Mouse (Mus musculus) myocyte (in vitro differentiated cells): ENCODE data around the gene Ano1. TPM values are rescaled to one million over a fixed set of nuclear protein-coding genes. Genes with fewer than 3 reads are reported as not detected.
A peak's percentile ranks its signal among the peaks of the same experiment; 100 is the strongest.

ENCODE experiments used
- H3K27me3 ChIP-seq: one replicate; pipeline ENCODE4 v1.6.1; 2011; ENCODE audit not compliant: control insufficient read depth, insufficient read depth, insufficient read length
- H3K36me3 ChIP-seq: one replicate; pipeline ENCODE4 v1.6.1; 2011; ENCODE audit not compliant: control insufficient read depth, insufficient read depth
- H3K4me2 ChIP-seq: one replicate; pipeline ENCODE4 v1.6.1; 2011; ENCODE audit warnings: low read depth, control low read depth
- H3K4me3 ChIP-seq: one replicate; pipeline ENCODE4 v1.5.1; 2011; ENCODE audit warnings: mild to moderate bottlenecking, control low read depth, moderate library complexity
- H3K79me2 ChIP-seq: one replicate; pipeline ENCODE4 v1.6.1; 2011; ENCODE audit not compliant: control insufficient read depth, insufficient read depth
- H3ac ChIP-seq: one replicate; pipeline ENCODE4 v1.6.1; 2011; ENCODE audit not compliant: control insufficient read depth, insufficient read length
- CEBPB ChIP-seq: IDR thresholded peaks from 2 replicates; pipeline ENCODE4 v1.6.1; 2011; ENCODE audit warnings: mild to moderate bottlenecking, moderate library complexity; ENCODE audit not compliant: poor library complexity, insufficient read depth, severe bottlenecking
- E2F4 ChIP-seq: IDR thresholded peaks from one replicate; pipeline ENCODE4 v1.6.1; 2011; ENCODE audit warnings: mild to moderate bottlenecking, control low read depth, moderate library complexity; ENCODE audit not compliant: insufficient read depth
- MAX ChIP-seq: IDR thresholded peaks from one replicate; pipeline ENCODE4 v1.6.1; 2011; ENCODE audit warnings: low read depth, mild to moderate bottlenecking, control low read depth
- MYOD1 ChIP-seq, 3 experiments: IDR thresholded peaks; one replicate each; pipeline ENCODE4 v1.6.1; 2011; ENCODE audit warnings: control low read depth in 2 of 3, low read depth in 2 of 3, mild to moderate bottlenecking in 2 of 3, moderate library complexity in 1 of 3; ENCODE audit not compliant: insufficient read length in 2 of 3, control insufficient read depth in 1 of 3
- MYOG ChIP-seq, 3 experiments: IDR thresholded peaks; one replicate each; pipeline ENCODE4 v1.6.1; 2011; ENCODE audit warnings: control low read depth in 2 of 3, low read depth in 2 of 3, mild to moderate bottlenecking in 2 of 3; ENCODE audit not compliant: insufficient read length in 2 of 3, control insufficient read depth in 1 of 3, insufficient read depth in 1 of 3
- POLR2A ChIP-seq: IDR thresholded peaks from one replicate; pipeline ENCODE4 v1.6.1; 2011; ENCODE audit warnings: low read depth, mild to moderate bottlenecking, control low read depth, moderate library complexity; ENCODE audit not compliant: insufficient read length
- POLR2AphosphoS2 ChIP-seq: IDR thresholded peaks from one replicate; pipeline ENCODE4 v1.6.1; 2011; ENCODE audit warnings: low read depth, control low read depth; ENCODE audit not compliant: insufficient read length
- REST ChIP-seq: IDR thresholded peaks from one replicate; pipeline ENCODE4 v1.6.1; 2011; ENCODE audit warnings: mild to moderate bottlenecking, control low read depth, moderate library complexity; ENCODE audit not compliant: insufficient read depth, insufficient read length
- SRF ChIP-seq: IDR thresholded peaks from one replicate; pipeline ENCODE4 v1.6.1; 2011; ENCODE audit warnings: low read depth; ENCODE audit not compliant: control insufficient read depth, insufficient read length
- TCF12 ChIP-seq: IDR thresholded peaks from one replicate; pipeline ENCODE4 v1.6.1; 2011; ENCODE audit warnings: mild to moderate bottlenecking, control low read depth; ENCODE audit not compliant: poor library complexity, insufficient read depth, severe bottlenecking
- TCF3 ChIP-seq: IDR thresholded peaks from one replicate; pipeline ENCODE4 v1.6.1; 2011; ENCODE audit warnings: low read depth, control low read depth; ENCODE audit not compliant: insufficient read length
- USF1 ChIP-seq: IDR thresholded peaks from one replicate; pipeline ENCODE4 v1.6.1; 2011; ENCODE audit warnings: low read depth, mild to moderate bottlenecking, control low read depth, moderate library complexity
- polyA plus RNA-seq: library from polyadenylated mRNA; unstranded; fragments of >200 nt; fragmentation: generic; extraction: Trizol; gene quantifications from one replicate; pipeline ENCODE4 v1.2.1, GENCODE M21; 2012; ENCODE audit warnings: missing spikeins

The Ano1 gene
- polyA plus RNA-seq, 1 experiment: 2.2 TPM

- Histone ChIP-seq H3K79me2 (no peaks in the 10 kb centered on the region), H3K4me3 (no peak overlapping the region), H3K27me3 (no peaks in the 10 kb centered on the region), H3K36me3 (no peaks in the 10 kb centered on the region), H3K4me2 (no peak overlapping the region), H3ac (no peak overlapping the region)
- TF ChIP-seq POLR2A: no peak
- no peak for TF ChIP-seq MYOD1 (IDR thresholded peaks at IDR 0.05; ENCODE audit: control insufficient read depth in 1 of 3, insufficient read length in 2 of 3, low read depth in 2 of 3)
- no peak for TF ChIP-seq TCF12
- TF ChIP-seq E2F4: no peak
- no peak for TF ChIP-seq REST
- TF ChIP-seq MAX: no peak
- TF ChIP-seq POLR2AphosphoS2: no peak
- no peak for TF ChIP-seq USF1
- TF ChIP-seq MYOG (IDR thresholded peaks at IDR 0.05; ENCODE audit: control insufficient read depth in 1 of 3, insufficient read depth in 1 of 3, insufficient read length in 2 of 3, low read depth in 2 of 3): no peak
- TF ChIP-seq CEBPB: no peak
- no peak for TF ChIP-seq SRF
- TF ChIP-seq TCF3: no peak
Measured at GRCm38 (mm10) chr7:144589508-144589907, 162.3 kb downstream of the Ano1 start.

GRCm38 (mm10) chr7:144587291-144587690, 164.5 kb downstream of the Ano1 start:
- TF ChIP-seq POLR2AphosphoS2: no peak
- TF ChIP-seq USF1: no peak
- no peak for TF ChIP-seq E2F4
- TF ChIP-seq TCF3: no peak
- no peak for TF ChIP-seq POLR2A
- TF ChIP-seq MYOG (IDR thresholded peaks at IDR 0.05; ENCODE audit: control insufficient read depth in 1 of 3, insufficient read depth in 1 of 3, insufficient read length in 2 of 3, low read depth in 2 of 3): no peak
- TF ChIP-seq REST: no peak
- TF ChIP-seq MAX: no peak
- no peak for TF ChIP-seq CEBPB
- TF ChIP-seq SRF: no peak
- Histone ChIP-seq H3ac (no peak overlapping the region), H3K36me3 (no peaks in the 10 kb centered on the region), H3K4me2 (no peak overlapping the region), H3K27me3 (no peaks in the 10 kb centered on the region), H3K4me3 (no peak overlapping the region), H3K79me2 (no peaks in the 10 kb centered on the region)

- Histone ChIP-seq H3K4me2 (no peak overlapping the region), H3K27me3 (no peaks in the 10 kb centered on the region), H3K36me3 (no peaks in the 10 kb centered on the region), H3K79me2 (peaks cover 8% of the 10 kb centered on the region), H3K4me3 (no peak overlapping the region), H3ac (no peak overlapping the region)
- TF ChIP-seq E2F4 (no peak), REST (no peak), POLR2AphosphoS2 (no peak), CEBPB (no peak), MYOD1 (IDR thresholded peaks at IDR 0.05; ENCODE audit: control insufficient read depth in 1 of 3, insufficient read length in 2 of 3, low read depth in 2 of 3) (no peak), POLR2A (no peak), TCF3 (no peak), SRF (no peak), TCF12 (no peak), USF1 (no peak)
Measured at GRCm38 (mm10) chr7:144585648-144586047, 166.1 kb downstream of the Ano1 start.

- TF ChIP-seq MYOD1 (IDR thresholded peaks at IDR 0.05; ENCODE audit: control insufficient read depth in 1 of 3, insufficient read length in 2 of 3, low read depth in 2 of 3) (no peak), USF1 (no peak), MYOG (IDR thresholded peaks at IDR 0.05; ENCODE audit: control insufficient read depth in 1 of 3, insufficient read depth in 1 of 3, insufficient read length in 2 of 3, low read depth in 2 of 3) (no peak), MAX (no peak), POLR2A (no peak), E2F4 (no peak), REST (no peak), POLR2AphosphoS2 (no peak), SRF (no peak), TCF3 (no peak), CEBPB (no peak), TCF12 (no peak)
Measured at GRCm38 (mm10) chr7:144583619-144584018, 168.2 kb downstream of the Ano1 start.

More at GRCm38 (mm10) chr7:144583619-144584018, 168.2 kb downstream of the Ano1 start:
- Histone ChIP-seq H3K4me3 (no peak overlapping the region), H3ac (no peak overlapping the region), H3K4me2 (peak overlapping the region; percentile 71), H3K79me2 (peaks cover 9% of the 10 kb centered on the region), H3K27me3 (no peaks in the 10 kb centered on the region), H3K36me3 (no peaks in the 10 kb centered on the region)
